Mouse (Mus musculus) right cerebral cortex, postnatal 25 days (tissue): Measurements from ENCODE around the gene Pibf1.

Experiments
- DNase-seq: peaks from one replicate; pipeline ENCODE4 v3.0.0; 2022

Gene Pibf1

GRCm38 (mm10) chr14:99099267-99099966 lies at the start of gene Pibf1, which contains the start of gene Dis3:
TSS of gene Pibf1 (plus strand) at chr14:99099424.
TSS of gene Dis3 (minus strand) at chr14:99099770.
- peak; percentile 99 for DNase-seq

GRCm38 (mm10) chr14:99058959-99059586 lies 40.2 kb upstream of the Pibf1 start:
- DNase-seq: peak; percentile 26

GRCm38 (mm10) chr14:99060616-99061015 lies 38.6 kb upstream of the Pibf1 start:
- DNase-seq: peak; percentile 34

- no peak for DNase-seq
These were observed 36.1 kb upstream of the Pibf1 start for GRCm38 (mm10) chr14:99063091-99063490.

GRCm38 (mm10) chr14:99071146-99071545 lies 28.1 kb upstream of the Pibf1 start:
- DNase-seq: no peak

DNA sequence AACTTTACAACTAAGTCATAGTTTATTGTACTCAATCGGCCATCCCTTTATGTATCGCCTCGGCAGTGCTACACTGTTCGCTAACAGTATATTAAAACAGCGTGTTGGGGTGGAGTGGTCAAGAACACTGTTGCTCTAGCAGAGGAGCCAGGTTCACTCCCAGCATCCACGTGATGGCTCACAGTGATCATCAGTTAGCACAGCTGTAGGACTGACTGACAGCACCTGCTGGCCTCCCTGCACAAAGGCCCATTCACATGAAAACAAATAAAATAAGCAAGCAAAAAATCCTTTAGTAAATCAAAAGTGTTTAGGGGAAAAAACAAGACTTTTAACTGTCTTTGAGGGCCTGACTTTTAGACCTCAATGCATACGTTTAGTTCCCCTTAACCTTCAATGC lies 10.3 kb upstream of the Pibf1 start:
- DNase-seq: no peak

DNA sequence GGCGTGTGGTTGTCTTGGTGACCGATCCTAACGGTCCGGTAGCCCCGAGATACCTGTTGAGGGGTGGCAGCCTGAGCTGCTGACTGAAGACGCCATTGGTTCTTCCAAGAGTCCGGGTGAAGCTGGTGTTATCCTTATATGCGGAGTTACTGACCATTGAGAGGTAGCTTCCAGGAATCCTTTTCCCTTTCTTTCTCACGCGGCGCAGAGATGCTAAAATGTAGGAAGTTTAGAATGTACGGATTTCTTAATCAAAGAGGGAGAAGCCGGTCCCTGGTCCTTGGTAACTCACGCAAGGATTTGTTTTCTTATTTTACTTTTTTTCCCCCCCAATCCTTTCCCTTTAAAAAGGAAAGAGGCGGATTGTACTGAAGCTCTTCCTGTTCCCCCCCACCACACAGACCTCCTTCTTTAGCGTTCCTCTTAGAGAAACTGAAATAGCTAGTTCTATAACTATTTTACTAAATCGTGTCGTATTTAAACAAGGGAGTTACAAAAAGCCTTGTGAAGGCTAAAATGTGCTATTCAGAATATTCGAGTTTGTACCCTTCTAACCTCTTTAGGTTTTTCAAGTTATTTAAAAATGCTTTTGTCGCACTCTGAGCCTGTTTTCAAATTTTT lies 853 bp downstream of the Pibf1 start:
- DNase-seq: no peak

GRCm38 (mm10) chr14:99103050-99103449 lies 3.8 kb downstream of the Pibf1 start:
- no peak for DNase-seq

GRCm38 (mm10) chr14:99104542-99105123 lies 5.4 kb downstream of the Pibf1 start:
- no peak for DNase-seq

- DNase-seq: no peak
These were observed 7.4 kb downstream of the Pibf1 start for GRCm38 (mm10) chr14:99106671-99107070.

GRCm38 (mm10) chr14:99107631-99108187 lies 8.5 kb downstream of the Pibf1 start:
- DNase-seq: no peak

DNA sequence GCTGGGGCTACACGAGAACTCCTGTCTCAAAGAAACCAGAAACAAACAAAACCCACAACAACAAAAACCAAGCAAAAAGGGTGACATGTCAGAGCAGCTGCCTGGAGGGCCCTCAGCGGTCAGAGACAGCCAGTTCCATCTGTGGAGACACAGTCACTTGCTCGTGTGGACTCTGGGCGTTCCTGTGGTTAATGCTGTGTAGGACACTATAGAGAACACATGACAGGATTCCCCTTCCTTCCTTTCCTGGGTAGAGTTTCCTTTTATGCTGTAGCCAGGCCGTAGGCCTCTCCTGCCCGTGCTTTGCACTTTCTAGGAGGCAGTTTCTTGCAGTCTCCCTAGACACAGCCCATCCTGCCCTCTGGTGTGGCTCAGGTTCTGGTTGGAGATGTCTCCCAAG lies 9.5 kb downstream of the Pibf1 start:
- DNase-seq: no peak

GRCm38 (mm10) chr14:99117576-99117975 lies 18.4 kb downstream of the Pibf1 start:
- DNase-seq: no peak

- DNase-seq: no peak
These were observed 22.5 kb downstream of the Pibf1 start for GRCm38 (mm10) chr14:99121584-99122339.

DNA sequence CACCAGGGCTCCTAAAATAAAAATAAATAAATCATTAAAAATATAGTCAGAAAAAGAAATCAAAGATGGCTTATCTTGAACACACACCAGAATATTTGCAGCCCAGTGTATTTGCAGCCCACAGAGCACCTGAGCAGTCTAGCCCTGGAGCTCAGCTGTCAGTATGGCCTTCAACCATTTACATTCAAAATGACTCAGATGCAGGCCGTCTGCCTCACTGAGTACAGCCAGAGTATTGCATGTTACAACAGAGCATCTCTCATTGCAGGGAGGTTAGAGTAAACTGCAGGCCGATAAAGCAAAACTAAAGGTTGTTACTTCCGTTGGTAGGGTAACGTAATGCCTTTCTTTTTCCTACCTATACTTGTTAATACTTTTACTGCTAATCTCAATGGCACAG lies 24.9 kb downstream of the Pibf1 start:
- DNase-seq: no peak

DNA sequence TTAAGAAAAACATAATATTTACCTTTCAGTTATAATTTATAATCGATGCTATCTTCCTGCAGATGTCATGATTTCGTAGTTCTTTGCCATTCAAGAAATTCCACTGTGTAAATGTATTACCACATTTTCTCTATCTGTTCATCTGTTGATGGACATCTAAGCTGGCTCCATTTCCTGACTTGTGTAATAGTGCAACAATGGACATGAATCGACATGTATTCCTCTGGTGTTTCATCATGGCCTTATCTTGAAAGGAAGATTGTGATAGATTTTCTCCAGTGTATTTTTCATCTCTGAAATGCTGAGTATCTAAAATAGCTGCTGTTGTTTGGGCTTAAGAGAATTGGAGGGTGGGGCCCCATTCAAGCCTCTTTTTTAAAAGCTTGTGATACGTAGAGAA lies 27.5 kb downstream of the Pibf1 start:
- DNase-seq: no peak

GRCm38 (mm10) chr14:99127509-99127908 lies 28.3 kb downstream of the Pibf1 start:
- no peak for DNase-seq

- no peak for DNase-seq
These were observed 29.8 kb downstream of the Pibf1 start for GRCm38 (mm10) chr14:99129050-99129449.

GRCm38 (mm10) chr14:99134048-99134447 lies 34.8 kb downstream of the Pibf1 start:
- no peak for DNase-seq

DNA sequence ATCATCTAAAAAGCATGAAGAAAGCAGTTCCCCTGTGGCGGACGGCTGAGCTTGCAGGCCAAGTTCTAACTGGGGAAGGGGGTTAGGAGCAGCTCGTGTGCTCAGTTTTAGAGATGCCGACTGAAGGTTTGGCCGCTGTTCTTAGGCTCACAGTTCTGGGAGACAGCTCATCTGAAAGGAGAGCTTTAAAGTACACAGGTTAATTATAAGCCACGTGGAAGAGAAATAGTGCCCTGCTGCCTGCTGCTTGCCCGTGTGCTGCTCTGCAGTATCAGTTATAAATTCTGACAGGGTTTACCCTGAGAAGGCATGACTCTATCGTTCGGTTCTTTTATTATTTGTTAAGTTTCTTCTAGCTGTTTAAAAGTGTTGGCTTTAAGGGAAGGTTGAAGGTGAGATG lies 36.5 kb downstream of the Pibf1 start:
- DNase-seq: no peak

GRCm38 (mm10) chr14:99136297-99136696 lies 37.1 kb downstream of the Pibf1 start:
- no peak for DNase-seq

GRCm38 (mm10) chr14:99140036-99140435 lies 40.8 kb downstream of the Pibf1 start:
- no peak for DNase-seq
